Mouse (Mus musculus) layer of hippocampus, postnatal 14 days (tissue): ENCODE measurements around the gene Myt1. TPM values are rescaled to one million over a fixed set of nuclear protein-coding genes. Genes with fewer than 3 reads are reported as not detected.
"Not testable (repeated sequence)": the region's sequence is repeated elsewhere in the genome, so short reads cannot be mapped to it uniquely, and the experiment has no call there.

Experiments
- DNase-seq, 2 experiments: peaks; one replicate each; pipeline ENCODE4 v3.0.0; 2021 to 2022; ENCODE audit warnings: low spot score in 2 of 2, mixed read lengths in 1 of 2
- total RNA-seq, 2 experiments: library from RNA; stranded (reverse); gene quantifications; 2 replicates each; pipeline ENCODE4 v1.2.3; 2021

The Myt1 gene
- total RNA-seq, 2 experiments from 2014 or later, result 39.5 to 42.7 TPM

- DNase-seq, result no peak
Measured at GRCm38 (mm10) chr2:181775786-181776185, 12.7 kb downstream of the Myt1 start.

DNA sequence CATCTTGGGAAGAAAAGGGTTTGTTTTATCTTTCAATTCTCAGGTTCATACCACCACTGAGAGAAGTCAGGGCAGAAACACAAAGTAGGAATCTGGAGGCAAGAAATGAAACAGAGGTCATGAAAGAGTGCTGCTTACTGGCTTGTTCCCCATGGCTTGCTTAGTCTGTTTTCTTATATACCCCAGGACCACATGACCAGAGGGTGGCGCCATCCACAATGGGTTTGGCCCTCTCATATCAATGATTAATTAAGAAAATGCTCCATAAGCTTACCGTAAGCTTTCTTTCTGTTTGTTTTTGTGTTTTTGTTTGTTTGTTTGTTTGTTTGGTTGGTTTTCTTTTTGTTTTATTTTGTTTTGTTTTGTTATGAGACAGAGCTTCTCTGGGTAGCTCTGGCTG is 14.6 kb downstream of the Myt1 start:
- no peak for DNase-seq

DNA sequence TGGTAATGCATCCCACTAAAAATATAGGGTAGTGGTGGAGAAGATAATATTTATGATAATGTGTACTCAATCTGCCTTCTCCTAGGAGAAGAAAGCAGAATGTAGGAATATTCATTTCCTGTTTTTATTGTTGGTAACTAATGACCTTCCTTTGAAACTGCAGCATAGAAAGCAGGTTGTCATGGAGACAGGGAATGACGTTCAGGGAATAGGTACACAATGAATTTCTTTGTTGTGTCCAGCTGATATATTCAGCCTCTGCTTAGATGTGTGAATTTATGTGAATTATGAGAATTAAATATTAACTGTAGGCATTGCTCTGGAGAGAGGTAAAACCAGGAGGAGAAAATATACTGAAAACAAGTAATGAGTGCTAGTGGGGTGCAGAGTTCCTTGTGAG is 18.3 kb downstream of the Myt1 start:
- no peak for DNase-seq

- no peak for DNase-seq
Measured at GRCm38 (mm10) chr2:181787852-181788251, 24.7 kb downstream of the Myt1 start.

DNA sequence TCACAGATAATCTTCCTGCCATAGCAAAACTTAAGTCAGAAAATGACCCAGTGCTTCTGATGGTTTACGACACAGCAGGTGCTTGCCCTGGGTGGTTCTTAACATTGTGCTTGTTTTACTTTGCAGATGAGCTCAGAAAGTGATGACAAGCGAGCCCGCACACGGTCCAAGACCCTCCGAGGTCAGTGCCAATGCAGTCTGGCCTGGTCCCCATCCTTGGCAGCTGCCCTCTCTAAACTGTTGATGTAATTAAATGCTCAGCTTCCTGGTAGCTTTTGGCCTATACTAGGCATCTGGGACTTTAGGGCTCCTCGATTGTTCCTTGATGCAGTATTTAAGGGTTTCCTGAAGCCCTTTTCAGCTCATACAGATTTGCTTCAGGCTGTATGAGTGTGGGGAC is 26.3 kb downstream of the Myt1 start:
- no peak for DNase-seq

DNA sequence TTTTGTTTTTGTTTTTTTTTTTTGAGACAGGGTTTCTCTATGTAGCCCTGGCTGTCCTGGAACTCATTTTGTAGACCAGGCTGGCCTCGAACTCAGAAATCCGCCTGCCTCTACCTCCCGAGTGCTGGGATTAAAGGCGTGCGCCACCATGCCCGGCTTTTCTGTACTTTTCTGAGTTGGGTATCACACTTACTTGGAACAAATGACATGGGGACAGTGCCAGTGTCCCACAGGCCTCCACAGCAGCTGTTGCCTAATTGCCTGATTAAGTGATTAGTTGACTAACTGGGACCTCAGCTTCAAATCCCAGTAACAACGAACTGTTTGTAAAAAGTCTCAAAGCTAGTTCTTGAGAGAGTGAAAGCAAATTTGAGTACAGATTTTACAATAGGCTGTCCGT is 30.1 kb downstream of the Myt1 start:
- not testable (repeated sequence) for DNase-seq

DNA sequence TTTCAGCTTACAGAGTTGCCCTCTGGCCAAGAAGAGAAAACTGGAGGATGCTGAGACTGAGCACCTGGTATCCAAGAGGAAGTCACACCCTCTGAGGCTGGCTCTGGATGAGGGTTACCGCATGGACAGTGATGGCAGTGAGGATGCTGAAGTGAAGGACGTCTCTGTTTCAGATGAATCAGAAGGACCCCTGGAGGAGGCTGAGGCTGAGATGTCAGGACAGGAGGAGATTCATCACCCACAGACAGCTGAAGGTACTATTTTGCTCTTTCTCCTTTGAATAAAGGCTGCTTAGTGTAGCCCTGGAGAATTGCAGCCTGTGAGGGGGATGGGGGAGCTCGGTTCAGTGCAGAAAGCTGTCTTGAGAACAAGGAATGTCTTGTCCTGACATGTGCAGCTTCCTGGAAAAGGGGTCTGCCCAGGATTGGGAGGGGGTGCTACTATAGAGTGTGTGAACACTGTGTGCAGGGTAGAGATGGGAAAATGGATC is 32.6 kb downstream of the Myt1 start:
- peak; percentile 16 to 58 for DNase-seq

DNA sequence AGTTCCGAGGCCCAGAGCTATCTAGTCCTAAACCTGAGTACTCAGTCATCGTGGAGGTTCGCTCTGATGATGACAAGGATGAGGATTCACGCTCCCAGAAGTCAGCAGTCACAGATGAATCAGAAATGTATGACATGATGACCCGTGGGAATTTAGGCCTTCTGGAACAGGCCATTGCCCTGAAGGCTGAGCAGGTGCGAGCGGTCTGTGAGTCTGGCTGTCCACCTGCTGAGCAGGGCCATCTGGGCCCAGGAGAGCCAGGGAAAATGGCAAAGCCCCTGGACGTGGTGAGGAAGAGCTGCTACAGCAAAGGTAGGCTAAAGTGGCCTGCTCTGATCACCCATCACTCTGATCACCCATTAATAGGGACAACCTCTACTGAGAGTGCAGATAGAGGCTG is 34.5 kb downstream of the Myt1 start:
- no peak for DNase-seq

DNA sequence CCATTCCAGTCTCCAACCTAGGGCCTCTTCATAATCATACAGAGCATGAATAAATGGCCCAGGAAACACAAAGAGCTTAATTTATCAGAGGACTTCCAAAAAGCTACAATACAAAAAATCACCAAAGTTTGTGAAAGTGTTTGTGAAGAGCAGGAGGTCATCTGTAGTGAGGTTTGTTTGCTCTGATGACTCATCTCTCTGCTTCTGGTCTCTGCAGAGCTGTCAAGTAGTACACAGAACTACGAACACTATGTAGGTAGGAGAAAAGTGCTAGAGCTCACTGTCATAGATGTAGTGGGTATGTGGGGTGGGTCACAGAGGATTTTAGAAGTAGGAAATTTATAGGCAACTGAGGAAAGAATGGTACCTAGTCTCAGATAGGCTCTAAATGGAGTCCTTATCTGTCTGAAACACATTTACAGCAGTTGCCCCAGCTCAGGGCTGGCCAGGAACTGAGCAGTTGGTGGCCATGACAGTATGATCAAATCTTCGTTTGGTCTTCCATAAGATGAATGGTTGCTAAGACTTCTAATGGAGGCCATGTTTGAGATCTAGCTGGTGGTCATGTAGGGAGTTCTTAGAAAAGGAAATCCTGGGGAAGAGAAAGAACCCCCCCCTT is 66.0 kb downstream of the Myt1 start:
- no peak for DNase-seq

DNA sequence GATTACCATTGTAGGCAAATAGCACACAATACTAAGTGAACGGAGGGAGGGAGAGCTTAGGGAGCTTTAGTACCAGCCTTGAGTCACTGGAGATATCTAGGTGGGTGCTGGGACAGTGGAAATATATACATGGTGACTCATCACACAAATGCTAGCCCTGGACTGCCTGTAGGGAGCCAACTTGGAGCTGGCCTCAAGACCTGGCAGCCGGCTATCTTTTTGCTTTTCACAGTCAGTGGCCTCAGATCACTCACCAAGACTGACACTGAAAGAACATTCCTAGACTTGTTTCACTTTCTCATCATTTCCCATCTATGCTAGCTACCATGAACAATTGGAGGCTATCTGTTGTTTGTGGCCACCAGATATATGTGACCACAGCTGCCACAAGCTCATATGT is 69.6 kb downstream of the Myt1 start:
- DNase-seq, result no peak

GRCm38 (mm10) chr2:181837372-181838292 is 74.5 kb downstream of the Myt1 start, which contains the start of gene Pcmtd2:
Gene Pcmtd2 (plus strand): TSS chr2:181837854.
- peak; percentile 87 to 95 for DNase-seq

DNA sequence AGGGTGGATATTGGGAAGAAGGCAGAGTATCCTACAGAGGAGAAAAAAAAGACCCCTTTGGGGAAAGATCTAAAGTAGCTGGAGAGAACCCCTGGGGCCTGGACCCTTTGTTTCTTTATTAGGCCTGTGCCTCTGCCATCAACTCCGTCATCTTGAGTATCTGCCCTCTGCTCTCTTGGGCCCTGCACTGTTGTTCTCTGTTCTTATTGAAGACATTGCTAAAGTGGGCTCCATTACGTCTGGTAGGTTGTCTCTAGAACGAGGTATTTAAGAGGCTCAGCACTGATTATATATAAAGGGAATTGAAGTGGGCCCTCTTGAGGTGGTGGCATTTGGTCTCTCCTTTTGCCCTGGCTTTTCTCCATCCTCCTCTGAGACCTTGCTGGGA is 75.2 kb downstream of the Myt1 start:
- DNase-seq, result peak in 1 of 2 experiments; percentile 10

DNA sequence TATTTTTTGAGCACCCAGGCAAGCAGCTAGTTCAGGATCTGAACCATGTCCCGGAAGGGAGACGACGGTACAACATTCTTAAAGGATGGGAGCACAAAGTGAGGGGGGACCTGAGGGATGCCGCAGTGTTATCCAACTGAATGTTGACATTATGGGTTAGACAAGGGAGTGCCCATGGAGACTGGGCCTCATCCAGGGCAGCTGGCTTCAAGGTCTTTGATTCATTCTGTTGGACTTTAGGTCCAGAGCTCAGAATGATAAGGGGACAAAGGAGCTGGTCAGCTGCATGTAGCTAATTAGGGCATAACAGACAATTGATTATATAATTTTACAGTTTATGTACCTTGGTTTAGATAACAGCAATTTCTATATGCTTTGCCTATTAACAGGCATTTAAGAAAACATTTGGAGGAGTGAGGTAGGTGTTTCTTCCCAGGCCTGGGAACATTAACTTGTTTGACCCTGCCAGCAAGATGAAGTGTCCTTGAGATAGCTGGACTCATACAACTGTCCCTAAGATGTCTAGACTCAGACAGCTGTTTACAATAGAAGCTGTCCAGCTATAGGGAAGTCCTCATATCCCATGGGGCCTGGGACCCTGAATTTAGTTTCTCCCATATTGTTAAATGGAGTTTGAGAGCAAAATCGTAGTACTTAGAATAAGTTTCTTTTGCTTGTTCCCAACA is 82.7 kb downstream of the Myt1 start:
- DNase-seq, result no peak

GRCm38 (mm10) chr2:181863791-181864535 is 100.8 kb downstream of the Myt1 start, which contains the start of gene Polr3k:
Gene Polr3k (plus strand): TSS chr2:181864337.
- DNase-seq, result peak; percentile 90 to 97

- DNase-seq, result no peak
Measured at GRCm38 (mm10) chr2:181864536-181864860, 101.4 kb downstream of the Myt1 start.

DNA sequence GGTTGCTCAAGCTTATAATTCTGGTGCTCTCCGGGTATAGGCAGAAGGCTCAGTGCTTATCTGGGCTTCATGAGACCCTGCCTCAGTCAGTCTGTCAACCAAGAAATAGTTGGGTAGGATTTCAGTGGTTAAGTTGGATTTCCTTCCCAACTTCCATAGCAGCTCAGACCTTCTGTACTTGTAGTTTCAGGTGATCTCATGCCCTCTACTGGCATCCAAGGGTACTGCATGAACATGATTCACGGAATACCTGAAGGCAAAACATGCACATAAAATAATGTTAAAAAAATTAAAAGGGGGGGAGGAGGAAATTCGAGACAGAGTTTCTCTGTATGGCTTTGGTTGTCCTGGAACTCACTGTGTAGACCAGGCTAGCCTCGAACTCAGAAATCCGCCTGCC is 103.8 kb downstream of the Myt1 start:
- peak; percentile 59 to 73 for DNase-seq

DNA sequence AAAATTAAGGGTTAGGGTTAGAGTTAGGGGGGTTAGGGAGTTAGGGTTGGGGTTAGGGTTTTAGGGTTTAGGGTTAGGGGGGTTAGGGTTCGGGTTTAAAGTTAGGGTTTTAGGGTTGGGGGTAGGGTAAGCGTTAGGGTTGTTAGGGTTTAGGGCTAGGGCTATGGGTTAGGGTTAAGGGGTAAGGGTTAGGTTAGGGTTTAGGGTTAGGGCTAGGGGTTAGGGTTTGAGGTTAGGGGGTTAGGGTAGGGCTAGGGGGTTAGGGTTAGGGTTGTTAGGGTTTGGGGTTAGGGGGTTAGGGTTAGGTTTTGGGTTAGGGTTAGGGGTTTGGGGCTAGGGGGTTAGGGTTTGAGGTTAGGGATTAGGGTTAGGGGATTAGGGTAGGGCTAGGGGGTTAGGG is 107.9 kb downstream of the Myt1 start:
- DNase-seq, result no peak
